Mouse (Mus musculus): ENCODE measurements at regions not wholly inside any gene's neighbourhood (a gene's known extent, or its start where the extent isn't known, plus 50 kb on each side); places are given as distances from the start of the nearest gene placed in this dataset.

GRCm38 (mm10) chr13:34408669-34409055 lies 63.7 kb upstream of the Slc22a23 start:
- Histone ChIP-seq H3K4me2 (no peak overlapping the region), H3K27ac (replicated peaks) (no peak overlapping the region), H3K36me3 (no peaks in the 10 kb centered on the region), H3K27me3 (replicated peaks) (no peaks in the 10 kb centered on the region), H3K4me1 (peaks cover 8% of the 10 kb centered on the region), H3K9me3 (replicated peaks) (no peaks in the 10 kb centered on the region), H3K4me3 (replicated peaks) (no peak overlapping the region), H3K9ac (replicated peaks) (no peak overlapping the region)
- 39% methylated on average over 2 of the region's 2 CpGs for WGBS
- ATAC-seq (ENCODE audit: low FRiP score): no peak

GRCm38 (mm10) chr13:34408007-34408668 lies 63.2 kb upstream of the Slc22a23 start:
- no peak overlapping the region for H3K4me2 ChIP-seq
- H3K27ac ChIP-seq (replicated peaks): no peak overlapping the region
- H3K27me3 ChIP-seq (replicated peaks): no peaks in the 10 kb centered on the region
- no peak overlapping the region for H3K9ac ChIP-seq (replicated peaks)
- H3K4me3 ChIP-seq (replicated peaks): no peak overlapping the region
- ATAC-seq (ENCODE audit: low FRiP score): no peak
- 68% methylated on average over 4 of the region's 4 CpGs for WGBS
- H3K9me3 ChIP-seq (replicated peaks): no peaks in the 10 kb centered on the region
- peaks cover 8% of the 10 kb centered on the region for H3K4me1 ChIP-seq
- H3K36me3 ChIP-seq: no peaks in the 10 kb centered on the region

- Histone ChIP-seq H3K9ac (replicated peaks) (no peak overlapping the region), H3K4me1 (peaks cover 8% of the 10 kb centered on the region), H3K36me3 (no peaks in the 10 kb centered on the region), H3K27me3 (replicated peaks) (no peaks in the 10 kb centered on the region), H3K4me3 (replicated peaks) (no peak overlapping the region), H3K4me2 (no peak overlapping the region), H3K27ac (replicated peaks) (no peak overlapping the region), H3K9me3 (replicated peaks) (no peaks in the 10 kb centered on the region)
- no peak for ATAC-seq (ENCODE audit: low FRiP score)
These were observed 61.3 kb upstream of the Slc22a23 start for GRCm38 (mm10) chr13:34406291-34406690.

DNA sequence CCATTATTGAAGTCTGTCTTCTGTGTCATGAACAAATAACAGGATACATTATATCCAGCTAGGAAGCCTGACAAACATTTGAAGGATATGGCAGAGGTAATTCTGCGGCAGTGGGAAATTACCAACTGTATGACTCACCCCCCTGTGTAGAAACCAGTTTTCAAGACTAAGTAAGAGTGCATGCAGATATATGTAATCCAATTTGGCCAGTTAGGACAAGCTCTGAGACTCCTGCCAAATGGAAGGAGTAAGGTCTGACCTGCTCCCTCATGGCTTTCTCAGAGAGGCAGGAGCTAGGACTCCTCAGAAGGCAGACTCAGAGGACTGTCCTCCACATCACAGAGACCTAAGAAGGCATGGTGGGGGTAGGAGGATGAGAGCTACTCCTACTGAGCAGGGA lies 57.6 kb upstream of the Slc22a23 start:
- Histone ChIP-seq H3K27me3 (replicated peaks) (no peaks in the 10 kb centered on the region), H3K4me2 (no peak overlapping the region), H3K4me1 (peaks cover 4% of the 10 kb centered on the region; the same call in 1 of the 2 replicates), H3K27ac (replicated peaks) (no peak overlapping the region), H3K4me3 (replicated peaks) (no peak overlapping the region), H3K9ac (replicated peaks) (no peak overlapping the region), H3K36me3 (no peaks in the 10 kb centered on the region), H3K9me3 (replicated peaks) (no peaks in the 10 kb centered on the region)
- no peak for ATAC-seq (ENCODE audit: low FRiP score)
- 81% methylated on average over 1 of the region's 1 CpGs for WGBS

- no peak for ATAC-seq (ENCODE audit: low FRiP score)
- Histone ChIP-seq H3K4me1 (peaks cover 4% of the 10 kb centered on the region; the same call in 1 of the 2 replicates), H3K27ac (replicated peaks) (no peak overlapping the region), H3K4me2 (no peak overlapping the region), H3K9ac (replicated peaks) (no peak overlapping the region), H3K9me3 (replicated peaks) (no peaks in the 10 kb centered on the region), H3K4me3 (replicated peaks) (no peak overlapping the region), H3K27me3 (replicated peaks) (no peaks in the 10 kb centered on the region), H3K36me3 (no peaks in the 10 kb centered on the region)
- 77% methylated on average over 2 of the region's 2 CpGs for WGBS
These were observed 56.0 kb upstream of the Slc22a23 start for GRCm38 (mm10) chr13:34401031-34401430.

GRCm38 (mm10) chr13:34398847-34399246 lies 53.9 kb upstream of the Slc22a23 start:
- Histone ChIP-seq H3K4me1 (peaks cover 4% of the 10 kb centered on the region; the same call in 1 of the 2 replicates), H3K27ac (replicated peaks) (no peak overlapping the region), H3K36me3 (no peaks in the 10 kb centered on the region), H3K9me3 (replicated peaks) (no peaks in the 10 kb centered on the region), H3K9ac (replicated peaks) (no peak overlapping the region), H3K4me3 (replicated peaks) (no peak overlapping the region), H3K4me2 (no peak overlapping the region), H3K27me3 (replicated peaks) (no peaks in the 10 kb centered on the region)
- ATAC-seq (ENCODE audit: low FRiP score): no peak
- 69% methylated on average over 3 of the region's 3 CpGs for WGBS

DNA sequence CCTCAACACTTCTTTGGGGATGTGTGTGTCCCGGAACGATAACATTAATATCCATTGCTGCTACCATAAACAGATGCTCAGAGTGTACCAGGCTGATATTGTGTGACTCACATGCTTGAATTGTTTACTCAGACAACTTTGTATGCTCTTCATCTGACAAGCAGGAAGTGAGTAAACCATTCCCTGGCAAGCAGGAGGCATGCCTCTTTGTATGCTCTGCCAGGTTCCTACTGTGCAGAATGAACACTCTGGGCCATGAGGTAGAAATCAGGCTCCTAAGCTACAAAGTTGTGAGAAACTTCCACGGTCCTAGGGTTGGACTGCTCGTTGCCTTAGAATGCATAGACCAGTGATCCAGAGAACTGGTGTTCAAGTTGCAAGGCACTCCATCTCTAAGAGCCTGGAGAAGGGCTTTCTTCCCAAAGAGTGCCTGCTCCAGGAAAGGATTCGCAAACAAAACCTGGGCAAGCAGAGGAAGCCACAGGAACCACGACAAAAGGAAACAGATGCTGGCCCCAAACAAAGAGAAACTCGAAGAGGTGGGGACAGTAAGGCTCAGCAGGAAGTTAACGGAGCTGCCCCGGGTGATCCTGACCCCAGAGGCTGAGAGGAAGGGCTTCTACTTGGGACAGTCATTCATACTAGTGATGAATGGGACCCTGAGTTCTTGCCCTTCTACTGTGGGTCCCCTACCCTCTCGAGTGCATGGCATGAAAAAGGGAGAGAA lies 53.2 kb upstream of the Slc22a23 start:
- no peaks in the 10 kb centered on the region for H3K36me3 ChIP-seq
- H3K27me3 ChIP-seq (replicated peaks): no peaks in the 10 kb centered on the region
- no peak overlapping the region for H3K4me3 ChIP-seq (replicated peaks)
- 37% methylated on average over 10 of the region's 10 CpGs for WGBS
- peaks cover 4% of the 10 kb centered on the region; the same call in 1 of the 2 replicates for H3K4me1 ChIP-seq
- H3K27ac ChIP-seq (replicated peaks): no peak overlapping the region
- no peaks in the 10 kb centered on the region for H3K9me3 ChIP-seq (replicated peaks)
- ATAC-seq (ENCODE audit: low FRiP score): no peak
- H3K9ac ChIP-seq (replicated peaks): no peak overlapping the region
- no peak overlapping the region for H3K4me2 ChIP-seq

DNA sequence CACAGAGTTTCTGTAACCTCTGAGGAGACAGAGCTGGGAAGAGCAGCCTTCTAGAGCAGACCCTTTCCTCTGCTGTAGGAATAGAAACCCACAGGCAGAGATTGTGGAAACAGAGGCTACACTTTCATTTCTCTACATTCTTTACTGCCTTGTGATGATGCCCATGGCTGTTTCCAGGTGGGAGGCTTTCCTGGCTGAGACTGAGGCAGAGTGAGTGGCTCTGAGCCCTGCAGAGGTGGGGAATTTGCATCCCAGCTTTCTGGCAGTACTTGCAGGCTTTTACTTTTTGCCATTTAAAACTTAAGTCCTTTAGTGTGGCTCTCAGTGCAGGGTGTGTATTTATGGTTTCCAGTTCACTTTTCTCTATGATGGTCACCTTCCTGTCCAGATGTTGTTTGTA lies 50.5 kb upstream of the Slc22a23 start:
- no peak overlapping the region for H3K27ac ChIP-seq (replicated peaks)

DNA sequence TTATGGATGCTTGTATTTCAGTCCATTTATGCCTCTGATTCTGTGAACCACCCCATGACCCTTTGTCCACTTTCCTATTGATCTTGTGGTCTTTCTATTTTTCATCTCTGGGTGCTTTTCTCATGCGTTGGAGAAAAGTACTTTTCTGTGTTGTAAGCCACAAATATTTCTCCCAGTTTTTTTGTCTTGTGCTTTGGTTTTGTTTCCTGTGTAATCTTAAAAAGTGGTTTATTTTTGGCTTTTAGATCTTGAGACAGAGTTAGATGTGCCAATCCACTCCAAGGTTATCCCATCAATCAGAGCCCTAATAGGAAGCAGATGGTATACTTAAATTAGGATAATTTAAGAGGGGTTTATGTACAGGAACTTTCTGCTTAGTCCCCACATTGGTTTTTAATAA lies 50.0 kb upstream of the Slc22a23 start:
- no peaks in the 10 kb centered on the region for H3K36me3 ChIP-seq
- 86% methylated on average over 1 of the region's 1 CpGs for WGBS
- H3K4me1 ChIP-seq: peaks cover 4% of the 10 kb centered on the region; the same call in 1 of the 2 replicates
- H3K27me3 ChIP-seq (replicated peaks): no peaks in the 10 kb centered on the region
- H3K4me3 ChIP-seq (replicated peaks): no peak overlapping the region
- no peak overlapping the region for H3K9ac ChIP-seq (replicated peaks)
- ATAC-seq (ENCODE audit: low FRiP score): no peak
- no peak overlapping the region for H3K4me2 ChIP-seq
- H3K27ac ChIP-seq (replicated peaks): no peak overlapping the region
- H3K9me3 ChIP-seq (replicated peaks): no peaks in the 10 kb centered on the region

More for the DNA sequence above, 50.5 kb upstream of the Slc22a23 start:
- no peak overlapping the region for H3K4me3 ChIP-seq (replicated peaks)
- no peak overlapping the region for H3K4me2 ChIP-seq
- no peak for ATAC-seq (ENCODE audit: low FRiP score)
- H3K9me3 ChIP-seq (replicated peaks): no peaks in the 10 kb centered on the region
- no peak overlapping the region for H3K9ac ChIP-seq (replicated peaks)
- H3K36me3 ChIP-seq: no peaks in the 10 kb centered on the region
- H3K27me3 ChIP-seq (replicated peaks): no peaks in the 10 kb centered on the region
- peaks cover 4% of the 10 kb centered on the region; the same call in 1 of the 2 replicates for H3K4me1 ChIP-seq

Measured in neural tube, embryonic 15.5 days (tissue).